Mouse (Mus musculus): ENCODE measurements around the gene Myb.

The Myb gene

GRCm38 (mm10) chr10:21160537-21161358 lies at the start of gene Myb:
Myb (minus strand) TSS chr10:21160984.
- peak; percentile 88 to 92 for DNase-seq

GRCm38 (mm10) chr10:21207378-21207777 lies 46.6 kb upstream of the Myb start:
- DNase-seq, result no peak

DNA sequence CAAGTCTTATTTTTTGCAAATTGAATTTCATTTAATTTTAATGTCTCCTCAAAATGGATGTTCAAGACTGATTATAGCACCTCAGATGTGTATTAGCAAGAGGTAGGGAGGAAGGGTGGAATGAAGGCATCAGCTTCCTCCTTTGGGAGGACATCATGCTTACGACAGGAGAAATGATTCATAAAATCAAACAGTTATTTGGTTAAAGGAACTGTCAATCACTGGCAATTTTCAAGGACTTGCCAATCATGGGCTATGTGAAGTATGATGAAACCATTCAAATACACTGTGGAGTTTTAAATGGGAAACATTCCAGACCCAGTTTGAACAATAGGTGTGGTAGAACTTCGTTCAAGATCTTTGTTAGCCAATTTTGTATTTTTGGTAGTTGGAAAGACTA lies 45.4 kb upstream of the Myb start:
- DNase-seq, result no peak

GRCm38 (mm10) chr10:21204496-21205085 lies 43.8 kb upstream of the Myb start:
- DNase-seq, result no peak

DNA sequence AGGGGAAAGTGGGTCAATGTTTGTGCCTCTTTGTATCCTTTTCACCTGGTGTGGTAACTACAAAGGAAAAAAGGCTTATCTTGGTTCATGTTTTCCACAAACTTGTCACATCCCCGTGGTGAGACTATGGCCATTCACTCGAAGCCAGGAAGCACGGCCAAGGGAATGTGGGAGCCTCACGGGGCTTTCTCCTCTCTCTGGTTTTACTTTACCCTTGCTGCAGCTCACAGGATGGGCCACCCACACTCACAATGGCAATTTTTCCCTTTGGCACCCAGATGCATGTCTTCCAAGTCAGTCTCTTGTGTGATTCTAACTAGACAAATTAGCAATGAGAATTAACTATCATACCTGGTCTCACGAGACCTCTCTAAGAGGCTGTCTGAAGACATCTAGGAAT lies 43.1 kb upstream of the Myb start:
- DNase-seq, result peak in 1 of 2 experiments; percentile 37

DNA sequence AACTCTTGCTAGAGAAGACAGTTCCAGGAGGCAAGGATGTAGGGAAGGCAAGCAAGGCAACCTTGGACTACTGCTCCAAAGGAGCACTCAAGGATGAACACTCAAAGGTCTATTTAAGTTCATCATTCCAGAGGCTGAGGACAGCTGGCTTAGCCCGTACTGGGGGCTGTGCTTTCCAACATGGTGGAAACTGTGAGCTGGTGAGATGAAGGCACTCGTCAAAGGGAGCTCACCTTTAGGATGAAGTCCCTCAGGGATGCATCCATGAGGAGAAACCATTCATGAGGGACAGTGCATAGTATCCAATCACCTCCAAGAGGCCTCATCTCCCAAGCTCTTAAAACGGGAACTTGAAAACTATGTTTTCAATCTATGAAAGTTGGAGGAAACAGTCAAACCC lies 42.7 kb upstream of the Myb start:
- no peak for DNase-seq

DNA sequence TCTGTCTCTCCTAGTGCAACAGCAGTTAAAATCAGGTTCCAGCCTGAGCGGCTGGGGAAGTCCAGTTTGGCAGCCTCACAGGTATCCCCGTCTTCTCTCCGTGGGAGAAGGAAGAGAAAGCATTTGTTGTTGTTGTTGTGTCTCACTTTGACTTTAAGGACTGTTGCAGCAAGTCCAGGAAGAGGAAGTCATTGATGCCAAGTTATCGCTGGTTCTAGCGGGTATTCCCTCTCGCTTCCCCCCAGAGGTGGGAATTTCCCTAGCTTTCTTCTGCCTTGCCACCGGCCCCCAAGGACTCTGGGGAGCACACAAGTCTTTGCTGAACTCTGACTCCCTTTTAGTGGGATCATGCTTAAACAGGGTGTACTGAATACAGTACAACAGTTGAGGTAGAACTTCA lies 40.0 kb upstream of the Myb start:
- no peak for DNase-seq

- no peak for DNase-seq
Observed at GRCm38 (mm10) chr10:21200322-21200721, 39.5 kb upstream of the Myb start.

- peak; percentile 65 to 76 for DNase-seq
Observed at GRCm38 (mm10) chr10:21196646-21197116, 35.9 kb upstream of the Myb start.

DNA sequence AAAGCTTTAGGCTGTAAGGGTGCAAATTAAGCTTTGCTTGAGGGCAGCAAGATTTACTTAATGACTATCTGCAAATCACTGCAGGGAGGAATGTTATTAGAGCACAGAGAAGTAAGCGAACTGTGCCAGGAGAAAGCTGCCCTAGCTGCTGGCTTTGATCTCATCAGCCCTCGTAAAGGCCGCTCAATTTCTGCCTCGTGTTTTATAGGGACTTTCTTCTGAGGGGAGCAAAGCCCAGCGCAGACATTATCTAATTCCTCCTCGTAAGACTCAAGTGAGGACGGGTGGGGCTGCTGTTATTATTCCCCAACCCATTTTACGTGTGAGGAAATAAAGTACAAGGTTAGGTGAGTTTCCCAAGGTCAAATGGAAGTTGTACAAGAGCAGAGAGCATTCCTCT lies 34.8 kb upstream of the Myb start:
- DNase-seq, result no peak

DNA sequence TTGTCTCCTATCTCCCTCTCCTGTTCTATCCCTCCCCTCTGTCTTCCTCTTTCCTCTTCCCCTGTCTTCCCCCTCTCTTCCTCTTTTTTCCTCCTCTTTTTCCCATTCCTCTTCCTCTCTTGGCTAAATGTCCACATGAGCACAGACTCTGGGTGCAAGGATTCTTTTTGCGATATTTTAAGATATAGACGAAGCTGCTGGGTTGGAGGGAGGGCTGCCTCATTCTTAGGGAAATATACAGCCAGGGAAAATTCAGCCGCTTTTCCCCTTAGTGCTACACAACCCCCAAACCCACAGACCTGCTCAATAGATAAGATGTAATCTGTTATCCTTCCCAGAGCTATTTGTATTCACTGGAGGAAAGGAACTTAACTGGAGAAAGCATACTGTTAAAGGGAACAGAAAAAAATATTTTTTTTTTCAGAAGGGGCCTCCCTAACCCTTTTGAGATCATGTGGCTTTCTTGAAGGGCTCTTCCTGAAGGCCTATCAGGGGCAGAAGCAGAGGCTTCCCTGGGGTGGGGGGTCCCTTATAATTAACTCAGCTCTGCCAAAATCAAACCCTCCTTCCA lies 33.2 kb upstream of the Myb start:
- DNase-seq, result no peak

DNA sequence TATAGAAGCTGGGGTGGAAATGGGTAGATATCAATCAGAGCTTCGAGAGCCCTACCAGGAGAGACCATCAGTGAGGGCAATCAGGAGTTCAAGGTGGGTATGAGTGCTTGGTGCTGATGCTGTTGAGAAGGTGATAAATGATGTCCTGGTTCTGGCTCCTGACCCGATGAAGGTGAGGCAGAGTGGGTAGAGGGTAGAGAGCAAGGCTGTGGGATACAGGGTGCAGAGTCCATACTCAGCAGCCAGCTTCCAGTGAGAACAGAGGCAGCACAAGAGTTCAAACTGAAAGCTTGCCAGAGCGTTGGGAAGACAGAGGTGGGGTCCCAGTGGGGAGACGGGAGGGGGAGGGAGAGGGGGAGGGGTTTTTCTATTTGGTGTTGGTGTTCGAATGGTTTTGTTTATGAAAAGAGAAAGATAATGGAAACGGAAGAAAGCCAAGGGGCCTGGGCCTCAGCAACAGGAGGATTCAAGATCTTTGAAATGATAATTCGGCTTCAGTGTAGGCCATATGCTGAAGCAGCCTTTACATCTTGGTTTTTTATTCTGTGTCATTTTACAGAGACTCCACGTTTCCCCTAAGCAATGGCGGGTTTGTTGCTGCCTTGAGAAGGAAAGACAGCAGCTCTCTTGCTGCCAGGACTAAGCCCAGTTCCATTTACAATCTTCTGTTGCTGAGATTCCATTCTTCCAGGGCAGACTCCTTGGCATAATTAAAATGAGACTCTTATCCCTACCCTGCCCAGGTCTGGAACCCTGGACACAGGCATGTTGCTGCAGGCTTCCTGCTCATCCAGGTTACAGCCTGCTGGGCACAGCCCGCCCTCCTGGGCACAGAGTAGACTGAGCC lies 32.5 kb upstream of the Myb start:
- no peak for DNase-seq

DNA sequence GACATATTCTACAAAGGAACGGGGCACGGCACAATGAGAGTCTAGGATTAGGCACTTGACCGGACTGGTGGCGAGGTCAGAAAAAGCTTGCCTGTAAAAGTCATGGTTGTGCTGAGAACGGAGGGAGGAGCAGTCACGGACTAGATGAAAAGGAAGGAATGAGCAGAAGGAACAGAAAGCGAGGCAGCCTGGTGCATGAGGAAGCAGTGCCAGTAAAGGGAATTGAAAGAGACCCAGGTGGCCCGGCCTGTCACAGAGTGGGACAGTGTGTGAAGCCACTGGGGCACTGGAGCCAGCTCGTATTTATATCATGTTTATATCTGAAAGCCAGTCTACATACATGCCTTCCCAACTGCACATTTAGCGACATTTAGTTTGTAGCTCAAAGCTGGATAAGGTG lies 31.7 kb upstream of the Myb start:
- DNase-seq, result no peak

- DNase-seq, result no peak
Observed at GRCm38 (mm10) chr10:21189756-21190397, 29.1 kb upstream of the Myb start.

GRCm38 (mm10) chr10:21189275-21189601 lies 28.5 kb upstream of the Myb start:
- no peak for DNase-seq

GRCm38 (mm10) chr10:21188564-21189274 lies 27.9 kb upstream of the Myb start:
- peak in 1 of 2 experiments; percentile 53 for DNase-seq

- DNase-seq, result no peak
Observed at GRCm38 (mm10) chr10:21187847-21188246, 27.1 kb upstream of the Myb start.

DNA sequence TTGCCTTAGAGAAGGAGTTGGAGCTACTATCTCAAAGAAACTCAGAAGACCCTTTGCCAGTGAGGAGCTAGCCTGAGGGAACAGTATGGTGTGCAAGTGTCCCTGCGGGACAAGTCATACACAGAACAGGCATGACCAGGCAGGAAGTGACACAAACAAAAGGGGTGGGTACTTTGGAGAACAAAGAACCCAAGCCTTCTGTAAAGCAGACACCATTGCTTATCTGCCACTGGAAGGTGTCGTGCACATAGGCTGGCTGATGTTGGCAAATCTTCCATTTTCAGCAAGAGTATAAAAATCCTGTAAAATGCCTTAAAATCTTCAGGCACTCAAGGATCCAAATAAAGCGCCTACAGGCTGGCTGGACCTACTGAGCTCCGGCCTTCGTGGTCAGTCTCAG lies 25.9 kb upstream of the Myb start:
- peak; percentile 67 to 69 for DNase-seq

DNA sequence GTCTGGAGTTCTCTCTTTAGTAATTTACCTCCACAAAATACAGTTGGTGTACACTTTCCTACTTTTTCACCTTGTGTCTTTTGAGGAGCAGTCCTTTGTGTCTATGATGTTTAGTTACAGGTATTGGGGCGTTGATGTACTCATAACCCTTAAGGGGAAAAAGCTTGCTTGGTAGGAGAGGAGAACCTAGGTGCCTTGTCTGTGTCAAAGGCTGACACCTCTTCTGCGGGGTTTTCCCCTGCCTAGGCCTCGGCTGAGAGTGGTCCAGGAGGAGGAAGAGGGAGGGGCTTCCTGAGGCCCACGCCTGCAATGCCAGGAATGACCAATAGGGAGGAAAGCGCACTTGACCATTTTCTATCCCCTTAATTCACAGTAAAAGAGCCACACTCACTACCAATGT lies 17.9 kb upstream of the Myb start:
- DNase-seq, result peak in 1 of 2 experiments; percentile 48

DNA sequence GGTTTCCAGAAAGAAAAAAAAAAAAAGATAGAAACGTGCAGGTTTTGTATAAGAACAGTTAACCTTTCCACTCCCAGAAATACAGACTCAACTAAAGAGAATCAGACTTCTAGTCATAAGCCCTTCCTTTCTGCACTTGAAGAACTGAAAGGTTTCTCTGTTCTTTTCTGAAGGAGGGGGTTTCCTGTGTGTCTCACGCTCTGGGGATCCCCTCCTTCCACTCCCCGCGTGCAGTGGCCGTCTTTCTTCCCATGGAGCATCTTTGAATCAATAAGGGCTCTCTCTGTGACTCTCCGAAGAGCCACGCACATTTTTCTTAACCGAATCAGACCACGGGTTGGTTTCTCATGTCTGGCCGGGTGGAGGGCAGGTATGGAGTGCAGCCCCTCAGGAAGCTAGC lies 17.5 kb upstream of the Myb start:
- peak in 1 of 2 experiments; percentile 22 for DNase-seq

- no peak for DNase-seq
Observed at GRCm38 (mm10) chr10:21172650-21173200, 11.9 kb upstream of the Myb start.

DNA sequence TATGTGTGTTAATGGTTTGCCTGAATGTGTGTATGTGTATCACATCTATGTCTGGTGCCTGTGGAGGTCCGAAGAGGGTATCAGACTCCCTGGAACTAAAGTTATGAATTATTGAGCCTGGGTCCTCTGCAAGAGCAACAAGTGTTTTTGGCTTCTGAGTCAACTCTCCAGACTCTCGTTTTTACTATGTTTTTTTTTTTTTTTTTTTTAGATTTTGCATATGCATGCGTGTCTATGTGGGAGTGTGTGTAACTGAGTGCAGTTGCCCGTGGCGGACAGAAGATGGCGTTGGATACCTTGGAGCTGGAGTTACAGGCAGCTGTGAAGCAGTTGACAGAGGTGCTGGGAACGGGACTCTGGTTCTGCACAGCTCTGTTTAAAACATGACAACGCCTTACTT lies 7.7 kb upstream of the Myb start:
- DNase-seq, result no peak

Data from thymus, postnatal 36 days (tissue).